Mouse (Mus musculus) A20 (cell line): ENCODE data around the gene Gm20824.
"Not testable (repeated sequence)": the region's sequence is repeated elsewhere in the genome, so short reads cannot be mapped to it uniquely, and the experiment has no call there.

ENCODE experiments used
- DNase-seq: peaks from one replicate; pipeline ENCODE4 v3.0.0-alpha.2; 2011; ENCODE audit warnings: low read depth, low spot score

Gene Gm20824

GRCm38 (mm10) chrY:8257607-8258006 lies at the start of gene Gm20824:
Gene Gm20824, plus strand, starts transcription at chrY:8257907.
- not testable (repeated sequence) for DNase-seq
